Mouse (Mus musculus): ENCODE data around the gene Gja3. TPM values are rescaled to one million over a fixed set of nuclear protein-coding genes. Genes with fewer than 3 reads are reported as not detected.

The Gja3 gene
- 0.14 and 0.15 TPM in 2 replicates for polyA plus RNA-seq (2016; fragmentation: Nextera tagmentation; extraction: Ambion mirVana)

GRCm38 (mm10) chr14:57057563-57058321, at the start of gene Gja3:
Gene Gja3, minus strand, starts transcription at chr14:57058100.
- Histone ChIP-seq H3K27ac (replicated peaks) (no peak within 1 kb of the TSS; the same call in 1 of the 2 replicates), H3K4me3 (peak within 1 kb of the TSS; percentile 71), H3K9me3 (no peaks in the 10 kb centered on the region), H3K27me3 (replicated peaks; ENCODE audit: low read depth, poor library complexity, severe bottlenecking) (peaks cover 61% of the 10 kb centered on the region), H3K36me3 (replicated peaks) (no peaks in the 10 kb centered on the region), H3K4me1 (peaks cover 13% of the 10 kb centered on the region)
- peak; percentile 71 for DNase-seq (ENCODE audit: low spot score)
- WGBS = under 1% methylated on average over 79 of the region's 79 CpGs

- H3K4me3 ChIP-seq = no peak overlapping the region
- no peaks in the 10 kb centered on the region for H3K36me3 ChIP-seq (replicated peaks)
- WGBS = 80% methylated on average over 8 of the region's 8 CpGs
- DNase-seq (ENCODE audit: low spot score) = no peak
- H3K4me1 ChIP-seq = peaks cover 21% of the 10 kb centered on the region
- peaks cover 69% of the 10 kb centered on the region for H3K27me3 ChIP-seq (replicated peaks; ENCODE audit: low read depth, poor library complexity, severe bottlenecking)
- H3K27ac ChIP-seq (replicated peaks) = no peak overlapping the region
- no peaks in the 10 kb centered on the region for H3K9me3 ChIP-seq
Observed at GRCm38 (mm10) chr14:57107091-57107490, 49.2 kb upstream of the Gja3 start.

GRCm38 (mm10) chr14:57105721-57106120, 47.8 kb upstream of the Gja3 start:
- Histone ChIP-seq H3K27me3 (replicated peaks; ENCODE audit: low read depth, poor library complexity, severe bottlenecking) (peaks cover 78% of the 10 kb centered on the region), H3K4me3 (no peak overlapping the region), H3K27ac (replicated peaks) (no peak overlapping the region), H3K4me1 (peaks cover 21% of the 10 kb centered on the region), H3K9me3 (no peaks in the 10 kb centered on the region), H3K36me3 (replicated peaks) (no peaks in the 10 kb centered on the region)
- WGBS = 40% methylated on average over 11 of the region's 11 CpGs
- peak; percentile 16 for DNase-seq (ENCODE audit: low spot score)

GRCm38 (mm10) chr14:57105111-57105510, 47.2 kb upstream of the Gja3 start:
- peaks cover 21% of the 10 kb centered on the region for H3K4me1 ChIP-seq
- no peaks in the 10 kb centered on the region for H3K36me3 ChIP-seq (replicated peaks)
- peak overlapping the region; percentile 72 for H3K4me3 ChIP-seq
- H3K9me3 ChIP-seq = no peaks in the 10 kb centered on the region
- H3K27ac ChIP-seq (replicated peaks) = no peak overlapping the region
- H3K27me3 ChIP-seq (replicated peaks; ENCODE audit: low read depth, poor library complexity, severe bottlenecking) = peaks cover 84% of the 10 kb centered on the region
- 10% methylated on average over 14 of the region's 14 CpGs for WGBS
- peak; percentile 42 for DNase-seq (ENCODE audit: low spot score)

GRCm38 (mm10) chr14:57104106-57105023, 46.5 kb upstream of the Gja3 start, which contains the start of gene Gjb2:
Gene Gjb2, minus strand, starts transcription at chr14:57104702.
- H3K27me3 ChIP-seq (replicated peaks; ENCODE audit: low read depth, poor library complexity, severe bottlenecking) = peaks cover 89% of the 10 kb centered on the region
- peak within 1 kb of the TSS; percentile 72 for H3K4me3 ChIP-seq
- H3K36me3 ChIP-seq (replicated peaks) = no peaks in the 10 kb centered on the region
- H3K4me1 ChIP-seq = peaks cover 27% of the 10 kb centered on the region
- peak; percentile 69 for DNase-seq (ENCODE audit: low spot score)
- WGBS = under 1% methylated on average over 101 of the region's 101 CpGs
- H3K27ac ChIP-seq (replicated peaks) = peak within 1 kb of the TSS; percentile 59
- no peaks in the 10 kb centered on the region for H3K9me3 ChIP-seq

GRCm38 (mm10) chr14:57103711-57104105, 45.8 kb upstream of the Gja3 start:
- 1% methylated on average over 22 of the region's 22 CpGs for WGBS
- H3K4me3 ChIP-seq = peak overlapping the region; percentile 72
- H3K4me1 ChIP-seq = peaks cover 27% of the 10 kb centered on the region
- peaks cover 89% of the 10 kb centered on the region for H3K27me3 ChIP-seq (replicated peaks; ENCODE audit: low read depth, poor library complexity, severe bottlenecking)
- DNase-seq (ENCODE audit: low spot score) = no peak
- peak overlapping the region; percentile 59 for H3K27ac ChIP-seq (replicated peaks)
- no peaks in the 10 kb centered on the region for H3K9me3 ChIP-seq
- H3K36me3 ChIP-seq (replicated peaks) = no peaks in the 10 kb centered on the region

GRCm38 (mm10) chr14:57103121-57103520, 45.2 kb upstream of the Gja3 start:
- Histone ChIP-seq H3K4me1 (peaks cover 27% of the 10 kb centered on the region), H3K4me3 (peak overlapping the region; percentile 72; the same call in 1 of the 2 replicates), H3K27me3 (replicated peaks; ENCODE audit: low read depth, poor library complexity, severe bottlenecking) (peaks cover 84% of the 10 kb centered on the region), H3K9me3 (no peaks in the 10 kb centered on the region), H3K27ac (replicated peaks) (no peak overlapping the region), H3K36me3 (replicated peaks) (no peaks in the 10 kb centered on the region)
- DNase-seq (ENCODE audit: low spot score) = no peak
- WGBS = 52% methylated on average over 6 of the region's 6 CpGs

- no peak for DNase-seq (ENCODE audit: low spot score)
- H3K27me3 ChIP-seq (replicated peaks; ENCODE audit: low read depth, poor library complexity, severe bottlenecking) = peaks cover 69% of the 10 kb centered on the region
- 87% methylated on average over 7 of the region's 7 CpGs for WGBS
Observed at GRCm38 (mm10) chr14:57101623-57102022, 43.7 kb upstream of the Gja3 start.

GRCm38 (mm10) chr14:57095855-57096254, 38.0 kb upstream of the Gja3 start:
- H3K36me3 ChIP-seq (replicated peaks) = no peaks in the 10 kb centered on the region
- no peak overlapping the region for H3K4me3 ChIP-seq
- DNase-seq (ENCODE audit: low spot score) = no peak
- H3K9me3 ChIP-seq = no peaks in the 10 kb centered on the region
- H3K27me3 ChIP-seq (replicated peaks; ENCODE audit: low read depth, poor library complexity, severe bottlenecking) = peaks cover 12% of the 10 kb centered on the region
- 87% methylated on average over 4 of the region's 4 CpGs for WGBS
- H3K27ac ChIP-seq (replicated peaks) = no peak overlapping the region
- peaks cover 7% of the 10 kb centered on the region; the same call in 1 of the 2 replicates for H3K4me1 ChIP-seq

More at GRCm38 (mm10) chr14:57101623-57102022, 43.7 kb upstream of the Gja3 start:
- Histone ChIP-seq H3K36me3 (replicated peaks) (no peaks in the 10 kb centered on the region), H3K9me3 (no peaks in the 10 kb centered on the region), H3K4me3 (no peak overlapping the region), H3K4me1 (peaks cover 29% of the 10 kb centered on the region), H3K27ac (replicated peaks) (no peak overlapping the region)

GRCm38 (mm10) chr14:57093029-57093428, 35.1 kb upstream of the Gja3 start:
- Histone ChIP-seq H3K27ac (replicated peaks) (no peak overlapping the region), H3K4me1 (0 out of 2 replicates have a peak, but pooled peaks cover 2% of the 10 kb centered on the region), H3K4me3 (no peak overlapping the region), H3K9me3 (no peaks in the 10 kb centered on the region), H3K27me3 (replicated peaks; ENCODE audit: low read depth, poor library complexity, severe bottlenecking) (no peaks in the 10 kb centered on the region; the same call in 1 of the 2 replicates), H3K36me3 (replicated peaks) (no peaks in the 10 kb centered on the region)
- peak; percentile 44 for DNase-seq (ENCODE audit: low spot score)
- 10% methylated on average over 8 of the region's 8 CpGs for WGBS

- Histone ChIP-seq H3K27me3 (replicated peaks; ENCODE audit: low read depth, poor library complexity, severe bottlenecking) (no peaks in the 10 kb centered on the region), H3K9me3 (no peaks in the 10 kb centered on the region), H3K27ac (replicated peaks) (no peak overlapping the region), H3K4me3 (no peak overlapping the region), H3K36me3 (replicated peaks) (no peaks in the 10 kb centered on the region), H3K4me1 (peaks cover 1% of the 10 kb centered on the region; the same call in 1 of the 2 replicates)
- 73% methylated on average over 2 of the region's 2 CpGs for WGBS
- no peak for DNase-seq (ENCODE audit: low spot score)
Observed at GRCm38 (mm10) chr14:57090001-57090400, 32.1 kb upstream of the Gja3 start.

- H3K27me3 ChIP-seq (replicated peaks; ENCODE audit: low read depth, poor library complexity, severe bottlenecking) = no peaks in the 10 kb centered on the region
- H3K9me3 ChIP-seq = no peaks in the 10 kb centered on the region
- no peaks in the 10 kb centered on the region for H3K36me3 ChIP-seq (replicated peaks)
- H3K27ac ChIP-seq (replicated peaks) = no peak overlapping the region
- no peak overlapping the region for H3K4me3 ChIP-seq
- DNase-seq (ENCODE audit: low spot score) = no peak
- WGBS = 84% methylated on average over 7 of the region's 7 CpGs
- peaks cover 9% of the 10 kb centered on the region for H3K4me1 ChIP-seq
Observed at GRCm38 (mm10) chr14:57089107-57089506, 31.2 kb upstream of the Gja3 start.
